Mouse (Mus musculus) layer of hippocampus, adult 8-10 months (tissue): ENCODE measurements around the gene Cep41. TPM values are rescaled to one million over a fixed set of nuclear protein-coding genes. Genes with fewer than 3 reads are reported as not detected.
A peak's percentile ranks its signal among the peaks of the same experiment; 100 is the strongest.

ENCODE experiments used
- DNase-seq, 2 experiments: peaks; one replicate each; pipeline ENCODE4 v3.0.0; 2022; ENCODE audit warnings: low spot score in 2 of 2
- total RNA-seq, 4 experiments: library from RNA; stranded (reverse); gene quantifications; 2 replicates each; pipeline ENCODE4 v1.2.4; 2022

Cep41 gene
- total RNA-seq, 4 experiments from 2014 or later = 5.2 to 8.1 (median 6.7) TPM

DNA sequence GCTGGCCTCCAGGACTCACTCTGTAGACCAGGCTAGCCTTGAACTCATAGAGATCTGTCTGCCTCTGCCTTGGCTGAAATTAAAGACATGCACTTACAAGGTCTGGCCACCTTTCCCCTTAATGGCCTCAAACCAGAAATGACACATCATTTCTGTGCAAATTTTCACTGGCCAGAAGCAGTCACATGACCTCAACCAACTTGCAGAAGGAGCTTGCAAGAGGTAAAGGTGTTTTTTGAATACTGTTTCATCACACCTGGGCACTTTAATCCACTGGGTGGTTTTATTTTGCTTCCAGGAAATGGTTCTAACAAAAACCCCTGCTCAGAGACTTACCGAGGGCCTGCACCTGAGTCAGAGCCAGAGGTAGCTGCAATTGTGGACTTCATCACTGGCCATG is 63.6 kb downstream of the Cep41 start:
- no peak for DNase-seq

DNA sequence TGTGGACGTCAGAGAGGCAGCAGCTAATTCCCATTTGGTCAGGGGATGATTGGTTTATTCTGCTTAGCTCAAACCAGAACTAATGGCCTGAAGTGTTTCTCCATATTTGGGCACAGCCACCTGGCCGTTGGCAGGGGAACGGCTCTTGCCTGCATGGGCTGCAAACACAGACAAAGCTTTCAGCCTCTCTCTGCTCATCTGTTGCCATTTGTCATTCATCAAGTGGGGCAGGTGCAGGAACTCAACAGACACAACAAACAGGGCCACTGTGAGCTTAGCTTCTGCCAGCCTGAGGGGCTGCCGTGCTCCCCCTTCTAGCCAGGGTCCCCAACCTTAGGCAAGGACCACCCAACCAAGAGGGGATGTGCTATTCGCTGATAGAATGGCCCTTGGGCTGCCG is 65.4 kb downstream of the Cep41 start:
- peak; percentile 46 to 51 for DNase-seq

DNA sequence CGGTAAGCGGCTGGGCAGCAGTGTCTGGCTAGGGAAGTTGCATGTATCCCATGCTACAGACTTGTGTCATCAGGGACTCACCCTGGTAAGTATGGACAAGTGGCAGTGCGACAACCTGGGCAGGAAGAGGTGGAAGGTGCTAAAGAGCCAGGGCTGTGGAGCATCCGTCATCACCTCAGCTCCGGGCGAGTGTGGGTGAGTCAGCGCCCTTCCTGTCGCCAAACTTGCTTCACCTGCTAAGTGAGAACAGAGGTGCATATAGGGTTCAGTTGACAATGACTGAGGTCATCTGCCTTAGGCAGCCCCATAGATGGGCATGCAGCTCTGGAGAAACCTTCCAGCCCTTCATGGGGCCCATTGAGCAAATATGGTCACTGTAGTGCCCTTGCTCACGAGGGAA is 68.8 kb downstream of the Cep41 start:
- DNase-seq = no peak

DNA sequence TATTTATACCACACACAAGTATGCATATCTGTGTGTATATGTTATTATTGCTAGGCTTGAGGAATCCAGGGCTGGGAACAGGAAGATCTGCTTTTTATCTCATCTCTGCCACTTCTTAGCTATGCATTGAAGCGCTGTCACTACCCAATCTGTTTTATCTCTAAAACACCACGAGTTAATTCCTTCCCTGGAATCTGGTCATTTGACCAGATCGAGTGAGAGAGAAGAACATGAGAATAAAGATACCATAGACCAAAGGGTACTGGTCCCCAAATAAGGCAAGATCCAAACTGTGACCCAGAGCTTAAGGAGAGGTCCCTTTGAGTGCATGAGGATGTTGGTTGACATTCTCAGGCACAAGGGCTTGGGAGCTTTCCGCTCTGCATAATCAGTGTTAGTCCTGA is 71.6 kb downstream of the Cep41 start:
- no peak for DNase-seq

DNA sequence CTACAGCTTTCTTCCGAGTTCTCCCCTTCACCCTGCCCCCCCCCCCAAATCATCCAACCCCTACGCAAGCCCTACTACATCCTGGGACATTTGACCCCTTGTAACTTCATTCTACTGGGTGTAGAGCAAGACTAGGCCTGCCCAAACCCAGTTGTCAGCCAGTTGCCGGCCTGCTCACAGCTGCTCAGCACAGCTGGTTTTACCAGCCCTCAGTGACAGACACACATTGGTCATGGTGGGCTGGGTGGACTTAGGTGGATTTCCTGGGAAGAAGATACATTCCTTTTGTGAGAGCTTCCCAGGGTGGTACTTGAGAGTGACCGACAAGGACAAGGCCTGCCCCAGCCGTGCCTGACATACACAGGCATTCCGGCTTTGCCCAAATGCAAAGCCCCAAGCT is 72.6 kb downstream of the Cep41 start:
- DNase-seq = no peak

DNA sequence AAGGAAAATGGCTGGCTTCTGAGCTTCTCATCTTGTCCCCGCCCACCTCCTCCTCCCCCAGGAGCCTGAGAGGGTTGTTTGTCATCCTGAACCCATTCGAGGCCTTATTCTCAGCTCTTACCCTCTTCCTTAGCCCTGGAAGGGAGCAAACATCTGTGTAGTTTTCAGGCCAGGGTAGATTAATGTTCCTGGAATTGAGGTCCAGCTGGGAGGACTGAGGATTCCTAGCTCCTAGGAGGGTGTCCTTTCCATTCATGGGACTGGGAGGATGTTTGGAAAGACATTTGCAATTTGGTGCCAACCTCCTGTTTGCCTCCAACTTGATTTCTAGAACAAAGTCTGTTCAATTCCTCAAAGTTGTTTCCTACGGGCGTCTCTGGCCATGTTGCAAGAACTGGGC is 73.0 kb downstream of the Cep41 start:
- no peak for DNase-seq

DNA sequence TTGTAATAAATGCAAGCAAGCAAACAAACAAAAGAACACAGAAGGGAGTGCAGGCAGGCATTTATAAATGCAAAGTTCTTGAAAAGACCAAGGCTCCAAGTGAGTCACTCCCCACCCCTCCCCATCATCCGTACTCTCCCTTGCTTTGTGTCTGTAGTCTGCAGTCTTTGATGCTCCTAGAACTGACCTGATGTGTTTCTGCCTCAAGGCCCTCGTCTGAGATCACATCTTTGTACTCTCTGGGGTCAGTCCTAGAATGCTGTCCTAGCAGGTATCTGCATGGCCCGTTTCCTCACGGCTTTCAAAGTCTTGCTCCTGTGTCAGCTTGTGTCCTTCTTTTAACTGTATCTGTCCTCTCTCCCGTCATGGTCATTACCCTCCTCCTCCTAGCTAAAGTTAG is 73.9 kb downstream of the Cep41 start:
- no peak for DNase-seq

DNA sequence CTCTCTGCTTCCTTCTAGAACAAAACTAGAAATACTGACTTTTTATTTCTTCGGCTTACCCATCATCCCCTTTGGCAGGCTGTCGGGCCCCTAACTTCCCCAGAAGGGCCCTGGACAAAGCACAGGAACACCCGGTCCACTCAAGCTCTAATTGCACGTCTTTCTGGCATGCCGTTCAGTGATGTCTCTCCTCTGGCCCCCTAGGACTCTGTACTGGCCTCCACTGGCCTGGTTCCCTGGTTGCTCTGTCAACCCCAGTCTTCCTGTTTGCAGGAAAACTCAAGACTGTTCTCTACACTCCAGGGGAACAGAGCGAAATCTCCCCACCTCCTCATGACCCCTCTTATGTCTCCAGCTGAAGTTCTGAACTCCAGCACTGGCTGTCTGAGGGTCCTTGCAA is 74.8 kb downstream of the Cep41 start:
- no peak for DNase-seq

DNA sequence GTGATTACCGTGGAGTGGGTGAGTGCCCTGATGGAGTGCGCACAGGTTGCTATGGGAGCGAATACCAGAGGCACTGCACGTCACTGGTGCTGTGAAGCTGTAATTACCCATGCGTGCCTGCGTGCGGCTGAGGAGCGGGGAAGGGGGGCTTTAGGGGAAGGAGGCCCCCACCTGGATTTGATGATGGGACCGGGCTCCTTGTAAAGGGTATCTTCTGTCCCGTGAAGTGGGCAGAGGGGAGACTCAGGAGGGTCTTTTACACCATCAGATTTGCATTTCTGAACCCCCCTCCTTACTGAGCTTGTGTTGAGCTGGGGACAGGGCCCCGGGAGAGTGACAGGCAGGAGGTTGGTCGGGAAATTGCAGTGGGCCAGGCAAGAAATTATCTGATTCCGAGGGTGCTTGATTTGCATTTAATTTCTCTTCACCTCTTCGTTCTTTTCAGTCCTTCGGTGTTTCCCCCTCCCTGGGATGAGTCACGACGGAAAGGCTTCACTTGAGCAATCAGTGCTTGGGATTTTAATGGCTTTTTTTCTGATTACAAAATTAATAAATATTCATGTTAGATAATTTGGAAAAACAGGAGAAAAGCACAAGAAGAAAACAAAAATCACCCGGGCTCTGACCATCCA is 75.5 kb downstream of the Cep41 start:
- peak; percentile 49 to 71 for DNase-seq

DNA sequence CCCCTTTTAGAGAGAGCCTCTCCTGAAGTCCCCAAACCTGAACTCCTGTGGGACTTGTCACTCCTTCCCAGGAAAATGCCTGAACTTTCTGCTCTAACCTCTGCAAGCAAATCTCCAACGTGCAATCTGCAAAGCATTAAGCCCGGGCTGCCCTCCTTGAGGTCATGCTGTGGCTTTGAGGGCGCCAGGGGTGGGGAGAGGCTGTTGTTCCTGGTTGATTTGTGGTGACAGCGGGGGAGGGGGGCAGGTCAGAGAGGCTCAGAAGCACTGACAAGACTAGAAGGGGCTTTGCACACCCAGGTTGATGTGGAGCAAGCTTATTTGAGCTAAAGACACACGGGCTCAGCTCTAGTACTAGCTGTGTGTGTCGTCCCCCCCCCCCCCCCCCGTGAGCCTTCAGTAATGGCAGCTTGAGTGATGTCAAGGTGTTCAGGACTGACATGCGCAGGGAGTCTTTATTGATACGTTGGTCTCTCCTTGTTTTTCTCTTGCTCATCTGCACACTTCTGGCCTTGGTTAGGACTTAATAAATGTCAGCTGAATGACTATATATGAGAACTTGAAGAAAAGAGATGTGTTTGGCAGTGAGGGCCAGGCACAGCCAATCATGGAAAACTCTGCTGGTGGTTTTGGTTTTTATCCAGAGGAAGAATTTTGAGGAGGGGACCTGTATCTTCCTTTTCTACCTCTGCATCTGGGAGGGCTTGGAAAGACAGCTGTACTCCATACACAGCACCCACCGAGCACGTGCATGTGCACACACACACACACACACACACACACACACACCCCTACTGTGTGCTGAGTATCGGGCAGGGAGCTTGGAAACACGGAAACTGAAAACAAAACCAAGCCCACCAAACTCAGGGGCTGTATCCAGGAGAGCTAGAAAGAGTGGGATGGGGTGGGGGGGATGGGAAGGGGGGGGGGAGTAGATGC is 76.3 kb downstream of the Cep41 start:
- no peak for DNase-seq

DNA sequence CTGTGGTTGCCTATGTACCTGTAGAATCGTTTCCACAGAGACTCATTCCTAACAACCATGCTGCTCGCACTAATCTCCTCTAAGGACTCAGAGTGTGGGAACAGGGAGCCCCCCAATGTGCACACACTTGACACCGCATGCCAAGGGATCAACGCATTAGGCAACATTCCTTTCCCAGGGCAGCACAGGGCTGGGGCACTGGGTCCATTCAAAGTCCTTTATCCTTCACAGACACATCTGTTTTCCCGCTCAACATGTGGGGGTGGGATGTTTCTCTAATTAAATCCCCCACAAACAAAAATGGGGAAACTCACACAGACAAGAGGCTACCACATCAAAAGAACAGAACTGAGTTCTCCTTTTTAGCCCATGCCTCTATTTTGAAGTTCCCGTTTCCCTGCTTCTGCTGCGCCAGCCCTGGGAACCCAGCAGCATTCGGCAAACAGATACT is 77.0 kb downstream of the Cep41 start:
- no peak for DNase-seq

DNA sequence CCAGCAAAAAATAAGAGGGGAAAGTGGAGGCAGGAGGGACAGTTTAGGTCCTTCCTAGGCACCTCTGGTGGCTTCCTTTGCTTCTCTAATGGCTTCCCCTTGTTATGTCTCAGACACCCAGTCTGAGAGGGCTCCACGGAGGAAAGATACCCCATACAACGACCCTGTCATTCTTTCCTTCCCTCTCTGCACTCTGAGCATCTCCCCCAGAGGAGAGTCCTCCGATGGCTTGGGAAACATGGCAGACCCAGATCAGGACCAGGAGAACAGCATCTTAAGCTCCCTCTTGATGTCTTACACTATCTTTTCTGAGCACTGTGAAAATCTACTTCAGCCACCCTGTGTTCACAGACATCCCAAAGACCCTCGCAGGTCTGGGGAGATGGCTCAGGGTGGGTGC is 77.8 kb downstream of the Cep41 start:
- no peak for DNase-seq

DNA sequence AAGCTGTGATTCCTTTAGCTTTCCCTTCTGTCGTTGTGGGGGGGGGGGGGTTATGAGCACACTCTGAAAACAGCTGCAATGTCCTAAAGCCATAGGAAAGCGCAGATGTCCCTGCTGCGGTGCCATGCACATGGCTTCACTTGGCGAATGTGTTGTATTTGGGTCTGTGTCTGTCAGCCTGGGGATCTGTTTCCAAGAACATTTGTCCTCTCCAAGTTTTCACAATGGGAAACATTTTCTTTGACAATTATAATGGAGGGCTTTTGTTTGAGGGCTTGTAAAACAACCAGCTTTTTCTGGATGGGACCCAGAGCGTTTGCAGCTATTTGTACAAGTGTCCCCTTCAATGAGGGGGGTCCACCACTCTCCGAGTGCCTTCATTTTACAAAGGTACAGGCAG is 79.3 kb downstream of the Cep41 start:
- no peak for DNase-seq

DNA sequence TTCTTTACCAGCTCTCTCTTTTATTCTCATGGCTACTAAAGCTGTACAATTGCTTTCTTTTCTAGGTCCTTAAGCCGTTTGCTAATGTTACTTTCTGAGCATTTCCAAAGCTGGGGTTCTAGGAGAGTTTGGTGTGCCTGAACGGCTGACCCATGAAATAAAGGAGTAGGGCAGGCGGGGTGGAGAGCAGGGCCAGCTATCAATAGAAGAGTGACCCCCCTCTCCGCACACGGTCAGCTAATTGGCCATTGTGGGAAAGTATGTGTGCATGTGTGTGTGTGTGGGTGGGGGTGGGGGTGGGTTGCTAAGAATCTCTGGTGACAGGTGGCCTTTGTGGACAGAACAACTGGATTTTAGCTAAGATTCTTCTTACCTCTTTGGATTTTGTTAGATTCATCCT is 82.3 kb downstream of the Cep41 start:
- DNase-seq = no peak

DNA sequence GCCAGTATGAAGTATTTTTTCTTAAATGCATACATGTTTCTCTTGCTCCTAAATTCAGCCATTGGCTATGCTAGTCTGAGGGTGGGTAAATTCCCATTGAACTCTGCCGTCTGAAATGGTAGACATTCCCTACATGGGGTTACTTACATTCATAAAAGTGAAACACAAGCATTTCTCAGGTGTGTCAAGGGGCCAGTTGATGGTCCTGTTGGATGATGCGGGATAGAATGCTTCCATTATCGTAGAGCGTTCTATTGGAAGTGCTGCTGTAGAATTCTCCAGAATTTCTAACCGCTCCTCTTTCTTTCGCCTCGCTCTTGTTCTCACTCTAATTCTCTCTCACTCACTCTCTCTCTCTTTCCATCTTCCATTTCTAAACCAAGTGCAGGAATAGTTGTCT is 82.8 kb downstream of the Cep41 start, which contains the start of gene Cpa5:
Gene Cpa5, plus strand, starts transcription at position 301 of the 400 bp plus-strand sequence.
- no peak for DNase-seq

DNA sequence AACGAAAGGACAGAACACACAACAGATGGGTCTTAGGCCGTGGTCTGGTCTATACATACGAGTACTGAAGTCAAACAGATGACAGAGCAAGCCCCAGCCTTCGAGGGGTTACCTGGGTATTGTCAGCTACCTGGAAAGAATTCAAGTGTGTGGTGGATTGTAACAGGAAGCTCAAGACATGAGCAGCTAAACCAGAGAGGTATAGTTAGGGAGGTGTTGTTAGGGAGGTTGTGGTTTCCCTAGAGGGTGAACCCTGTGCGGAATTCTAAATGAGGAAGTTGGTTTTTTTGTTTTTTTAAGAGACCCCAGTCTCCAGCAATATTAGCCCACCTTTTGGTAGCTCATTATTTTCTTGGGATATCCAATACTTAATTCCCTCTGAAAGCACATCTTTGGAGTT is 87.9 kb downstream of the Cep41 start:
- no peak for DNase-seq

DNA sequence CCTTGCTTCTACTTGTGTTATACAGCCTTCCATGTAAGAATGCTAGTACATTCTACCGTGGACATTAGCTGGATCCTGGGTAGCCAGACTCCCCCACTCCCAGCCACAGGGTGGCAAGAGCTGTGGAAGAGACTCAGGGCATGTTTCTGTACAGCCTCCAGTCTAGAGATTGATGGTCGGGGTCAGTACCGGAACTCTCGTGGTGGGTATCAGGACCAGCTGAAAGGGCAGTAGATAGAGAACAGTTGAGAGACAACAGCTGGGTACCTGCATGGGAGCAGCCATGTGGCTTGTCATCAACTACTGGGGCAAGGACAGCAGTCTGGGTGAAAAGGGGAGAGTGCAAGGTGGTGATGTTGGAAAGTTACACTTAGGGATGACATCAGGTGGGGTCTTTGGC is 88.4 kb downstream of the Cep41 start:
- no peak for DNase-seq

DNA sequence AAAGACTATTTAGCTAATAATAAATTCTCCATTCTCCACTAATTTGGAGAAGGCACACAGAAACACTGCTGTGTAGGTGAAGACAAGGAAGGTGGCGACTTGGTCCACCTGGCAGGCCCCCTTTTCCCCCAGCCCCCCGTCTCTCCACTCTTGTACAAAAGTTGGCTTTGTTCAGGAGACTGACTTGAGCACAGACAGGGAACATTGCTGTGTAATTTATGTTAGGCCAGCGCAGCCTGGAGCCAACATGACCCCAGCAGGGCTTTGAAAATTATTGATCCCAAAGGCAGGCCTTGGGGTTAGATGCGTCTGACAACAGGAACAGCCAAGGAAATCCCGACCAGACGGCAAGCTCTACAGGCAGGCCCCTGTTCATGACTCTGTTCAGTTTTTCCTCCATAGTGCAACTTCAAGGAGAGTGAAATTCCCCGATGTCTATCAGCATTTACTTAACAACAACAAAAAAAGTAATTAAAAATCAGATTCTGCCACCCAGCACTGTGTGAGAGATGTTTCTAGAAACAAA is 89.1 kb downstream of the Cep41 start:
- DNase-seq = no peak
